Mouse (Mus musculus) splenic B cell, adult 2 months (primary cell): ENCODE measurements around the gene Sorcs2.

Experiments used
- DNase-seq: peaks from one replicate; pipeline ENCODE4 v3.0.0-alpha.2; 2011; ENCODE audit warnings: low read depth, low spot score
- H3K27me3 ChIP-seq: 2 replicates; pipeline ENCODE4 v1.6.1; 2012; ENCODE audit warnings: mild to moderate bottlenecking, low read length, moderate library complexity, mixed read lengths; ENCODE audit not compliant: control insufficient read depth, poor library complexity, insufficient read depth, severe bottlenecking
- H3K36me3 ChIP-seq: 2 replicates; pipeline ENCODE4 v1.6.1; 2012; ENCODE audit warnings: mild to moderate bottlenecking, low read length, moderate library complexity, mixed read lengths; ENCODE audit not compliant: control insufficient read depth, poor library complexity, insufficient read depth, severe bottlenecking

Sorcs2 gene

DNA sequence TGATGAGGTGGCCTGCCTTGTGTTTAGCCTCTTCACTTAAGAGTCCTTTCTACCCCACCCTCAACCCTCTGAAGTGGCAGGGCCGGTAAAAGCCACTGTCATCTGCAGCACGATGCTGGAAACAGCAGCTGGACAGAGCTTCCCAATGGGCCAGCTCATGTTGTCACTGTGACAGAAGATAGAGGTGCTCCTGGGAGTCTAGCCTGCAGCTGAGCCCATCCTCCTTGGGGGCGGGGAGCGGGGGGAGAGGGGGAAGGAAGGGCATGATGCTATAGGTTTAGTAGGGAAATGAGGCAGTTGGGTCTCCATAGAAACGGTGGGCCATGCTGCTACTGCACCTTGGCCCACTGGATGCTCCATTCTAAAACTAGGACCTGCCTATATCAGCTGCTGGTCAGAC lies 279.9 kb downstream of the Sorcs2 start:
- DNase-seq: no peak
- no peaks in the 10 kb centered on the region for H3K36me3 ChIP-seq
- no peaks in the 10 kb centered on the region for H3K27me3 ChIP-seq

DNA sequence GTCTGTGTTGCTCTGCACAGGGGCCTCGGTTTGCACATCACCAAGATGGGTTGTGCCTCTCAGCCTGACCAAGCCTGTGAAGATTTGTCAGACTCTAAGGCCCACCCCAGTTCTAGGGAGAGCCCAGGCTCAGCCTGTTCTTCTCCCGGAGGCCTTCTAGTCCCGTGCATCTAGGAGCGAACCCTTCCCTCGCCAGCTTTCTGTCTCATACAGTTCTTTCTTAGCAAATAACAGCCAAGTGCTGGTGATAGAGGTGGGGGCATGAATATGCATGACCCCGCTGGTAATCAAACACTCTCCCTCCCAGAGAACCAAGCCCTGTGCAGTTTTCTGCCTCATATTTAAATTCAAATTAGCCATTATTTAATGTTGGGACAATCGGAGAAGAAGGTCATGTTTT lies 282.4 kb downstream of the Sorcs2 start:
- no peak for DNase-seq
- no peaks in the 10 kb centered on the region for H3K36me3 ChIP-seq
- no peaks in the 10 kb centered on the region for H3K27me3 ChIP-seq

DNA sequence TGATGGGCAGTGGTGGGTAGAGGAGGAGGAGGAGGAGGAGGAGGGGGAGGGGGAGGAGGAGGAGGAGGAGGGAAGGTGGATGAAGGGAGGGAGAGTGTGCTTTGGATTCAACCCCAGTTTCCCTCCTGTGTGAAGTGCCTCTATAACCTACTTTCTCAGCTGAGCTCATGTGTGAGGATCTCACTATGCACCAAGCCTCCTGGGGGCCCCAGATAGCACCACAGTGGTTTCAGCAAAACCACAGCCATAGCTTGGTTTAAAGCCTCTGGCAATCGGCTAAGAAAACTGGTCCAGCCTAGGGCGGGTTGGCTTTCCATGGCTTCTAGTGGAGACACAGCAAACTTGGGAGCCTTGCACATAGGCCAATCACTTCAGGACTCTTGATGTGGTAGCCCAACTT lies 284.2 kb downstream of the Sorcs2 start:
- no peak for DNase-seq
- Histone ChIP-seq H3K36me3 (no peaks in the 10 kb centered on the region), H3K27me3 (no peaks in the 10 kb centered on the region)

DNA sequence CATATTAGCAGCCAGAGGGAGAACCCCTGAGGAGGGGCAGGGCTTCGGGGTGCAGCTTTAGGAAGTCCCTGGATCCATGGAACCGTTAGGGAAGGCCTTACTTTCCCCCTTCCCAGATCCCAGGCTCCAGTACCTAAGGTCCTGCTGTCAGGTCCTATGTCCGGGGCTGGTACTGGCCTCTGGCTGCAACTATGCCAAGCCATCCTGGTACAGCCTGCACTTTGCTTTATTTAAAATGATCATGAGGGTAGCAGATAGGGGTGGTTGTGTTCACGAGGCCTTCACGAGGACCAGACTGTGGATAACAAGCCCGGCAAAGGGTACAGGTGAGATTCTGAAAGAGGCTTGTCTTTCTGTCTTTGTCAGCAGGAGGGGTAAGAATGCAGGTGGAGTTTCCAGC lies 285.2 kb downstream of the Sorcs2 start:
- no peak for DNase-seq
- Histone ChIP-seq H3K27me3 (no peaks in the 10 kb centered on the region), H3K36me3 (no peaks in the 10 kb centered on the region)

DNA sequence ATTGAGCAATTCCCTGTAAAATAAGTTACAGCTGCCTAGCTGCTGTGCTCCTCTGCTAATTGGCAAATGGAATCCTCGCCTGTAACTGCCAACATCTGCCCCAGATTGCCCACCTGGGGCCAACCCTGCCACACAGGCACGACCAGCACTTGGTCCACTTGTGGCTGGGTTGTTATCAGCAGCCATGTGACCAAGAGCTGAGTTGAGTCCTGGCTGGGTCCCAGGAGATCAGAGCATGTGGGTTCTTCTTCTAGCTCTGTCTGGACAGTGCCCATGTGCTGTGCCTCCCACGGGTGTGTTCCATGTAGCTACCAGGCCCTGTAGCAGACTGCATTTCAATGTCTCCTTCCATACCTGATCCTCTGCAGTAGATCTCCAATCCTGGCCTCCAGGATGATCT lies 286.4 kb downstream of the Sorcs2 start:
- Histone ChIP-seq H3K36me3 (no peaks in the 10 kb centered on the region), H3K27me3 (no peaks in the 10 kb centered on the region)
- DNase-seq: no peak

DNA sequence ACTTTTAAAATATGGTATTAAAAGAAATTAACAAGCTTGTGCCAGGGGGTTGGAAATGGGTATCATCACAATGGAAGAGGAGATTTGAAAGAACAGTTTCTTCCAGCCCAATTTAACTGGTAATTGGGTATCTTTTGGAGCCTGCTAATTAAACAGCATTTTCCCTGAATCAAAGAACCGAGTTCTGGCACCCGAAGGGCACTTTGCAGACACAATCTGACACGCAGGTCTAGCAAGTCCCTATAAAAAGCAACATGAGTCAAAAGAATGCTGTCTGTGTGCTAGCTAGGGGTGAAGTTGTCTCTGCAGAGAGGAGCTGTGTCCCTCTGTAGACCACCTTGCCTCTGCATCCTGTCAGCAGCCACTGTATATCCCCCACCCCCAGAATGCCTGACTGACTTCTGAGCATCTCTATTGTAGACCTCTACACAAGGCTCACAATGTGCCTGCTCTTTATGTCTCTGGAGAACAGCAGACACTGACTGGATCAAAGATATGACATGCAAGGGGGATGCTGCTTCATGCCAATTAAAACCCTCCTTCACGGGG lies 289.5 kb downstream of the Sorcs2 start:
- DNase-seq: no peak
- no peaks in the 10 kb centered on the region for H3K27me3 ChIP-seq
- no peaks in the 10 kb centered on the region for H3K36me3 ChIP-seq

DNA sequence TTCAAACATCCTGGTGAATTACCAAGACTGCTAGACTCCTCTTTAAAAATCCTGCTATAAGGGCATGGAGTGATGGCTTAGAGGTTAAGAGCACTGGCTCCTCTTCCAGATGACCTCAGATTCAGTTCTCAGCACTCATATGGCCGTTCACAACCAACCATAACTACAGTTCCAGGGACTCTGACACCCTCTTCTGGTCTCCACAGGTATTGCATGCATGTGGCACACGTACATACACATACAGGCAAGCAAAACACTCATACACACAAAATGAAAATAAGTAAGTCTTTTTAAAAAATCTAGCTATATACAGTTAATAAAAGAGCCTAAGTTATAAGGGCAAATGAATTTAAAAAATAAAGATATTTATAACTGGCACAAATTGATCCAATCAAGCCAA lies 294.5 kb downstream of the Sorcs2 start:
- H3K27me3 ChIP-seq: no peaks in the 10 kb centered on the region
- no peak for DNase-seq
- no peaks in the 10 kb centered on the region for H3K36me3 ChIP-seq

DNA sequence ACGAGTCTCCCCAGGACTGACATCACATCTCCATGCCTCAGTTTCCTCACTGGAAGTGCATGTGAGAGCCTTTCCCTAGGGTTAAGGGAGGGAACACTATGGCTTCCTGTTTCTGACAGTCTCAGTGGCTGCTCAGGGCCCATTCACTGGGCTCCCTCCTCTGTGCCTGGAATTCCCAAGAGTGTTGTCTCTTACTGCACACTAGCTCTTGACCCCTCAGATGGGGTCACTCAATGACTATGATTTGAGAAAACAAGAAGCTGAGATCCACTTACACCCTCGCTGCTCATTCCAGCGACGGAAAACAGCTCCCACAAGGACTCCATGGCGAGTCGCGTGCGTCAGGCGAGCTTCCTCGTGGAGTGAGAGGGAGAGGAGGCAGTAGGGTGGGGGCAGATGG lies 296.8 kb downstream of the Sorcs2 start:
- Histone ChIP-seq H3K36me3 (no peaks in the 10 kb centered on the region), H3K27me3 (no peaks in the 10 kb centered on the region)
- DNase-seq: no peak

DNA sequence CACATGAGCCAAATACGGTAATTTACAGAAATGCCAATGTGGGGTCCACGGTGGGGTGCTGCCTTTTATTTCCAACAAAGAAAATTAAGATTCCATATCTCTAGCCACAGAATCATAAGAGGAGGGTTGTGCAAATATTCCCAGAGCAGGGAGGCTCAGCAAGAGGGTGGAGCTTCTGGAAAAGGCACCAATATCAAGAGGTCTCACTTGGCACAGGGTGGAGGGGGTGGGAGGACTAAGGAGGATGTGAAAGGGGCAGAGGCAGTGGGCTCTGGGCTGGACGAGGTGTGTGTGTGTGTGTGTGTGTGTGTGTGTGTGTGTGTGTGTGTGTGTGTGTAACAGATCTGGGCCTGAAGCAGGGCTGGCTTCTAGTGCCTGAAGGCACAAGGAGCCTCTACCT lies 297.5 kb downstream of the Sorcs2 start:
- Histone ChIP-seq H3K27me3 (no peaks in the 10 kb centered on the region), H3K36me3 (no peaks in the 10 kb centered on the region)
- no peak for DNase-seq

DNA sequence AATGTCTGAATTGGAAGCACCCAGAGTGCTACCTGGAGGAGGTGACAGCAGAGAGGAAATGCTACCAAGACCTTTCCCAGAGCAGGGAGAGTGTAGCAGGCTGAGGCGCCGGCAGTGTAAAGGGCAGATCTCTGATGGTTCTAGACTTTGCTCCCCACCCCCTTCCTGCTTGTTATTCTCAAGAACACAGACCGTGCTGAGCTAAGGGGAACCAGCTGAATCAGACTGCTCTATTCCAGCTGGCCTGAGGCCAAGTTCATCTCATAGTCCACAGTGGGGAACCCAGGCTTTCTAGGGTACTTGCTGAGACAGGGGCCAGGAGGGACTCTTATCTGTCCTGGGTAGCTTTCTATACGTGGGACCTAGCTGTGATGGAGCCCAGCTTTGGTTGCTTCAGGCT lies 298.3 kb downstream of the Sorcs2 start:
- Histone ChIP-seq H3K27me3 (no peaks in the 10 kb centered on the region), H3K36me3 (no peaks in the 10 kb centered on the region)
- peak; percentile 8 for DNase-seq

DNA sequence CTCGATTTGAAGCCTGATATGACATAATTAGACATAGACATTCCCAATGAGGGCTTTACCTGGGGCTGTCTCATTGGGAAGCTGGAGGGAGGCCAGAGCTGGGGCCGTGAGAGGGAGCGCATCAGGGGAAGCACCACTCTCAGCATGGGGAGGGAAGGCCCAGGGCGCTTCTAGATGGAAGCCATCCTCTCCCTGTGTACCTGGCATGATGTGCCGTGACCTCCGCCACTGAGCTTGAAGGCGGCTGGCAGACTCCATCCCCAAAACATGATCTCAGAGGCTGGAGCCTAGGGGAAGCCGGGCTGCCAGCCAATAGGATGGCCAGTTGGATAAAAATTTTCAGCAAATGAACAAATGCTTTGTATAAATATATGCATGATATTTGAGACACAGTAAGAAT lies 301.9 kb downstream of the Sorcs2 start:
- Histone ChIP-seq H3K27me3 (no peaks in the 10 kb centered on the region), H3K36me3 (no peaks in the 10 kb centered on the region)
- no peak for DNase-seq

DNA sequence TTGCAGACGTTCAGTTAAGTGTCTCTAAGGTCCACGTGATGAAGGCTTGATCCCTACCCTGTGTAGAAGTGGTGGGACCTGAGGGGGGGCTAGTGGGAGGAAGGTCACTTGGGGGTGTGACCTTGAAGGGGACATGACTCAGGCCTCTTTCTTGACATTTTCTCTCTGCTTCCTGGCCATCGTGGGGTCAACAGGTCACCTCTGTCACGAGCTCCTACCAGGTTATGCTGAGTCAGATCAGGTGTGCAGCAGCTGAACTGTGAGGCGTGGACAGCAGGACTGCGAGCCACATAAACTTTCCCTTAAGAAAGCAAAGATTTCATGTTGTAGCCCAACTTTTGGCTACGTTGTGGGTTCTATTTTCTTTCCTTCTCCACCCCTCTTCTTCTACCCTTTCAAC lies 307.9 kb downstream of the Sorcs2 start:
- Histone ChIP-seq H3K27me3 (no peaks in the 10 kb centered on the region), H3K36me3 (no peaks in the 10 kb centered on the region)
- no peak for DNase-seq

DNA sequence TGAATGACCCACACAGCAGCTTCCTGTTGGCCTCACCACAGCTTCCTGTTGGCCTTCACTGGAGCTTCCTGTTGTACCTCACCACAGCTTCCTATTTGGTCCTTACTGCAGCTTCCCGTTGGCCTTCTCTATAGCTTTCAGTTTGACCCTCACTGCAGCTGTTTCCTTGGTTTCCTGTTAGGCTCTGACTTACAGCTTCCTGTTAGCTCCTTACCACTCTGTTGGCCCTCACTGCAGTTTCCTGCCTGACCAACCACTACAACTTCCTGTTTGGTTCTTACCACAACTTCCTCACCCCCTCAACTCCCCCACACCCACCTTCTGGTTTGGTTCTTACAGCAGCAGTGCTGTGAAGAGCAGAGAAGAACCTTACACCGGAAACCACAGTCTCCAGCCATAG lies 308.7 kb downstream of the Sorcs2 start:
- DNase-seq: peak; percentile 80
- Histone ChIP-seq H3K36me3 (no peaks in the 10 kb centered on the region), H3K27me3 (no peaks in the 10 kb centered on the region)

DNA sequence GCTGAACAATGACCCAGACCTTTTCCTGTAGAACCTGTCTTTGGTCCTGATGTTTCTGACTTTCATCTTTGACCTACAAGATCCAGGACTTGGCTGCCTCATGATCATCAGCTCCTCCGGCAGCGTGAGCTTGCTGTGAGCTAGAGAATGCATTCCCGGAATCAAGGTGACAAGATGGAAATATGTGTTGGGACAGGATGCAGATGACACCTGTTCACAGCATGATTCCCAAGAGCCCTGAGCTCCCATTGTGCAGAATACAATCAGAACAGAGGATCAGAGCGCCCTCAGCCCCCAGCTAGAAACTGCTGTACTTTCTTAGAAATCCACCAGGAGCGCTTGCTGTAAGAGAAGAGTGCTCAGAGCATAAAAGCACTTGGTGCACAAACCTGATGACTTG lies 311.0 kb downstream of the Sorcs2 start:
- no peak for DNase-seq
- Histone ChIP-seq H3K27me3 (no peaks in the 10 kb centered on the region), H3K36me3 (no peaks in the 10 kb centered on the region)

DNA sequence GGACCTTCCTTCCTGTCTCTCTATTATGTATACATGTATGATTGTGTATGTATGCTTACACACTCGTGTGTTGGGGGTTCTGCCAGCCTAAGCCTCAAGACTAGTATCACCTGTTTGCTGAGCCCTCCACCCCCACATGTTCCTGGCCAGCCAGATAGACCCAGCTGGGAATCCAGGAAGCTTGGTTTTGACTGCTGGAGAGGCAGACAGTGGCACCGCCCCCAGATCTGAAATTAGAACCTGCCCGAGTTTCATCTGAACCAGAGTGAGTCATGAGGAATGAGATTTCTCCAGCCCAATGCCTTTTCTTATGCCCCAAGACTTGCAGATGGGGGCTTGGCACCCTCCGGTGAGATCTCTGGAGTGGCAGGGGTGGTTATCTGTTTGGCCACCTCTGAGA lies 312.3 kb downstream of the Sorcs2 start:
- H3K27me3 ChIP-seq: no peaks in the 10 kb centered on the region
- no peaks in the 10 kb centered on the region for H3K36me3 ChIP-seq
- DNase-seq: no peak

DNA sequence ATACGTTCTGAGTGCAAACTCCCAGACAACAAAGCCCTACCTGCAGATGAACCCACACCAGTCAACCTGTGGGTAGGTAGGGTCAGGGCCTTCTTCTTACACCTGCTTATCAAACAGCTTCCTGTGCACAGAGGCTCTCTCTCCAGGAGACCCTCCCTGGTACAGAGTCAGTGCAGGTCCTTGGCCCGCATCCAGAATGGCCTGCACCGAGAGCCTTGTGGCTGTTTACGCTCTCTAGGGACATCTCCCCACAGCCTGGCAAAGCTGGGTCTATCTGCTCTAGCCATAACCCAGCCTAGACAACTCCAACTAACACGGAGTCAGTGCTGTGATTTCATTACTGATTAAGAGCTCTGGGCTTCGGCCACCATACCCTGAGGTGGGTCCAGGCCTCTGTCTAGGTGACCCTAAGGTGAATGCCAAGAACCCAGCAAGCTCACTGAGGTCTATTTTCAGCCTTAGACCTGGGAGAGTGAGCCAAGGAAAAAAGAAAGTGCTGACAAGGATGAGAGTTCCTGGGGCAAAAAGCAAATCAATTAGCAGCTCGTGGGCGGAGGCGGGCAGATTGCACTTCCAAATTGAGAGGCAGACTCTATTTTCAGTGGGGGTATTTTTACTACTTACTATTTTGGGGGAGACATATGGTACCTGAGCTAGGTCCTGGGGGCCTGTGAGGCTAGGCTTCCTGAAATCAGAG lies 313.9 kb downstream of the Sorcs2 start:
- Histone ChIP-seq H3K36me3 (no peaks in the 10 kb centered on the region), H3K27me3 (no peaks in the 10 kb centered on the region)
- DNase-seq: no peak
